Mouse (Mus musculus) embryonic fibroblast, embryonic 13.5 days (primary cell): ENCODE results near the gene Ddhd1.

Experiments used
- CTCF ChIP-seq: IDR thresholded peaks from 2 replicates; pipeline ENCODE4 v1.5.1; 2011; ENCODE audit warnings: mild to moderate bottlenecking, control low read depth, low read length, moderate library complexity, borderline replicate concordance; ENCODE audit not compliant: insufficient read depth
- POLR2A ChIP-seq: IDR thresholded peaks from 2 replicates; pipeline ENCODE4 v1.6.1; 2011; ENCODE audit warnings: low read depth, mild to moderate bottlenecking, control low read depth, low read length, moderate library complexity

DNA sequence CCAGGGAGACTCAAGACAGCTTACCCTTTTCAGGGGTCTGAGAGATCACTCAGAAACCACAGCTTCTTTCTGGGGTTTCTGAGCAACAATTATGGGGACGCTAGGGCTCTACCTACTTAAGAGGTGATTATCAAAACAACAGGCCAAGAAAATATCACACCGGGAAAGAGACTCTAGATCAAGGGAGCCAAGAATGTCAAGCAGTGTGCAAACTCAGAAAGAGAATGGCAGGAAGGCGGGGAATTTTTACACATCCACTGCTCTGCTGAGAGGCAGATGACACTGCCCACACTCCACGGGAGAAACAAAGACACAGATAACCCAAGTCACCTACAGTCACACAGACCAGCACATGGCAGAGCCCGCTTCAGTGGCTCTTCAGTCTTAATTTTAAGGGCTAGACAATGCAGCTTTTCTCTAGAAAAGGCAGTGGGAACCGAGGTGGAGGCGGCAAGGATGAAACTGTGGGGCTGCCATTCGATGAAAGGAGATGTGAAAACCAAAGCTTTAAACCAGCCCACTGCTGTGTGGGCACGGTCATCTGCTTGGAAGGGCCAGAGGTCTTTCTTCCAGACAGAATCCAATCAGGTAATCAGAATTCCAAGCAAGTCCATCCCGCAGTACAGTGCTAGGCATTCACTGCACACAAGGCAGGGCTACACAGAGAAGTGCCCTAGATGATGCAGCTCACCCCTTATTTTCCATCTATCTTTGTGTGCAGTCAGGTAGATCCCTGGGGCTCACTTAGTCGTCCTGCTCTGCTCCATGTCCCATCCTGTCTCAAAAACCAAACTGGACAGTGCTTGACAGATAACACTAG lies 8.7 kb downstream of the Ddhd1 start:
- TF ChIP-seq CTCF (no peak), POLR2A (no peak)
